Comparison of ENCODE assay signal across 20 mouse cellular contexts in genomic region chr3:37331999-37332449, GRCm38 (mm10). TPM values are rescaled to one million over a fixed set of nuclear protein-coding genes. Genes with fewer than 3 reads are reported as not detected.
DNase-seq lines count a peak whose midpoint lies in the region; ATAC-seq and TF ChIP-seq lines count a peak whose summit lies in the region.
"Had no signal": no experiment of that assay in that cellular context is flagged by ENCODE, and none has a peak within 500 bp of the region (broad histone marks: within the 10 kb centered on the region; RNA-seq: fewer than 3 reads in every experiment).

No protein-coding gene starts in this region.

- H3K27ac ChIP-seq in liver, embryonic 16.5 days (ENCODE audit: low read length), result peak overlapping the region; percentile 39
- no peak overlapping the region for H3K27ac ChIP-seq in layer of hippocampus, adult 2 months
- H3K27ac ChIP-seq in heart, embryonic 12.5 days (ENCODE audit: poor library complexity, severe bottlenecking), result no peak overlapping the region
- H3K27ac ChIP-seq in forebrain, embryonic 13.5 days, result no peak overlapping the region
- H3K27ac ChIP-seq: forebrain, embryonic 10.5 days; hindbrain, embryonic 13.5 days; midbrain, embryonic 12.5 days had no signal

- H3K4me2 ChIP-seq in liver, embryonic 16.5 days (ENCODE audit: low read depth, low read length), result no peak overlapping the region
- H3K4me2 ChIP-seq in heart, embryonic 12.5 days, result no peak overlapping the region
- H3K4me2 ChIP-seq in forebrain, embryonic 13.5 days, result no peak overlapping the region
- H3K4me2 ChIP-seq: hindbrain, embryonic 13.5 days; lung, embryonic 14.5 days; midbrain, embryonic 12.5 days had no signal

- H3K9ac ChIP-seq in liver, embryonic 16.5 days (ENCODE audit: low read depth, low read length), result no peak overlapping the region
- no peak overlapping the region for H3K9ac ChIP-seq in heart, embryonic 12.5 days
- no peak overlapping the region for H3K9ac ChIP-seq in forebrain, embryonic 13.5 days
- H3K9ac ChIP-seq: hindbrain, embryonic 13.5 days; lung, embryonic 14.5 days; midbrain, embryonic 12.5 days had no signal

- H3K4me1 ChIP-seq in liver, embryonic 16.5 days (ENCODE audit: control insufficient read depth, low read depth, low read length), result peaks cover 20% of the 10 kb centered on the region
- H3K4me1 ChIP-seq in heart, embryonic 12.5 days (replicated peaks), result no peaks in the 10 kb centered on the region
- no peaks in the 10 kb centered on the region for H3K4me1 ChIP-seq in forebrain, embryonic 13.5 days
- H3K4me1 ChIP-seq: forebrain, embryonic 10.5 days; hindbrain, embryonic 13.5 days; midbrain, embryonic 12.5 days had no signal

- no peak for TF ChIP-seq CTCF in layer of hippocampus, adult 2 months (conservative IDR thresholded peaks at IDR 0.05)

- H3K36me3 ChIP-seq in liver, embryonic 16.5 days (ENCODE audit: control insufficient read depth, insufficient read depth), result no peaks in the 10 kb centered on the region
- no peaks in the 10 kb centered on the region for H3K36me3 ChIP-seq in heart, embryonic 12.5 days
- no peaks in the 10 kb centered on the region for H3K36me3 ChIP-seq in forebrain, embryonic 13.5 days (ENCODE audit: poor library complexity, severe bottlenecking)
- H3K36me3 ChIP-seq: forebrain, embryonic 10.5 days; hindbrain, embryonic 13.5 days; midbrain, embryonic 12.5 days had no signal

- DNase-seq in lung, postnatal 36 days, result peak; percentile 11
- DNase-seq in lung, postnatal 25 days (ENCODE audit: low spot score), result no peak
- DNase-seq in layer of hippocampus, adult 2 months (ENCODE audit: low spot score in 2 of 2), result no peak
- DNase-seq in urinary bladder, adult 18-20 months (ENCODE audit: low spot score in 2 of 2), result no peak
- DNase-seq: cerebellum, adult 11-12 months; heart, adult 18-20 months; kidney, adult 11 months; kidney, postnatal 14 days; layer of hippocampus, adult 9-11 months; left cerebral cortex, postnatal 4 days; lung, embryonic 14.5 days; thymus, postnatal 14 days had no signal

- ATAC-seq in granulocyte monocyte progenitor cell, adult 5-6 weeks (replicated peaks; ENCODE audit: poor library complexity, severe bottlenecking), result peak; percentile 97
- ATAC-seq in liver, embryonic 16.5 days (ENCODE audit: low read depth), result peak; percentile 84
- ATAC-seq in heart, embryonic 12.5 days (ENCODE audit: insufficient number of reproducible peaks, low FRiP score), result no peak
- no peak for ATAC-seq in forebrain, embryonic 13.5 days
- ATAC-seq: activated CD4-positive, CD25-positive, alpha-beta regulatory T cell, adult 4 months had no signal

- no peaks in the 10 kb centered on the region for H3K27me3 ChIP-seq in liver, embryonic 16.5 days (ENCODE audit: control insufficient read depth, insufficient read depth, low read depth, low read length)
- H3K27me3 ChIP-seq in heart, embryonic 12.5 days (replicated peaks), result no peaks in the 10 kb centered on the region
- no peaks in the 10 kb centered on the region for H3K27me3 ChIP-seq in forebrain, embryonic 13.5 days
- H3K27me3 ChIP-seq: hindbrain, embryonic 13.5 days; midbrain, embryonic 12.5 days had no signal

- no peaks in the 10 kb centered on the region for H3K9me3 ChIP-seq in liver, embryonic 16.5 days (replicated peaks; ENCODE audit: control insufficient read depth, low read length)
- no peaks in the 10 kb centered on the region for H3K9me3 ChIP-seq in heart, embryonic 12.5 days (replicated peaks)
- H3K9me3 ChIP-seq in forebrain, embryonic 13.5 days (replicated peaks), result no peaks in the 10 kb centered on the region
- H3K9me3 ChIP-seq: forebrain, embryonic 10.5 days; hindbrain, embryonic 13.5 days; midbrain, embryonic 12.5 days had no signal

- H3K4me3 ChIP-seq in liver, embryonic 16.5 days (ENCODE audit: low read depth, low read length), result no peak overlapping the region
- no peak overlapping the region for H3K4me3 ChIP-seq in layer of hippocampus, adult 2 months
- no peak overlapping the region for H3K4me3 ChIP-seq in heart, embryonic 12.5 days
- H3K4me3 ChIP-seq in forebrain, embryonic 13.5 days, result no peak overlapping the region
- H3K4me3 ChIP-seq: forebrain, embryonic 10.5 days; hindbrain, embryonic 13.5 days; midbrain, embryonic 12.5 days had no signal

- 17% methylated on average over 6 of the region's 6 CpGs for WGBS in liver, embryonic 16.5 days (ENCODE audit: insufficient replicate concordance)
- WGBS in heart, embryonic 12.5 days, result 45% methylated on average over 6 of the region's 6 CpGs
- WGBS in forebrain, embryonic 13.5 days, result 70% methylated on average over 6 of the region's 6 CpGs

RNA-seq across cellular contexts. Expression of gene Fgf2, which starts 16.1 kb away (rescaled TPM):
- 0.11 TPM in 1 of 2 replicates, not detected in the other for total RNA-seq in granulocyte monocyte progenitor cell, adult 5-6 weeks (2014; fragmentation: Nextera tagmentation)
- not detected in 2 replicates for total RNA-seq in granulocyte monocyte progenitor cell, adult 5-6 weeks (2017)
- polyA plus RNA-seq in liver, embryonic 16.5 days (2015; fragmentation: Nextera tagmentation; extraction: Ambion mirVana), result 0.15 and 0.73 TPM in 2 replicates
- total RNA-seq in layer of hippocampus, adult 2 months (2021), result 10 to 100 TPM in 1 of 2 experiments, 1 to 10 TPM in 1; 7.7 to 10.0 TPM
- 2.3 and 3.1 TPM in 2 replicates for polyA plus RNA-seq in heart, embryonic 12.5 days (2016; fragmentation: Nextera tagmentation; extraction: Ambion mirVana)
- polyA plus RNA-seq in forebrain, embryonic 13.5 days (2015; fragmentation: Nextera tagmentation; extraction: Ambion mirVana), result 0.42 and 0.44 TPM in 2 replicates

RNA-seq across cellular contexts. Expression of gene Cetn4, which starts 19.5 kb away (rescaled TPM):
- total RNA-seq in granulocyte monocyte progenitor cell, adult 5-6 weeks (2014; fragmentation: Nextera tagmentation), result 0.26 and 1.0 TPM in 2 replicates
- total RNA-seq in granulocyte monocyte progenitor cell, adult 5-6 weeks (2017), result 0.26 and 1.6 TPM in 2 replicates
- polyA plus RNA-seq in liver, embryonic 16.5 days (2015; fragmentation: Nextera tagmentation; extraction: Ambion mirVana), result 0.95 and 1.1 TPM in 2 replicates
- 10 to 100 TPM; 10.9 to 11.1 TPM for total RNA-seq in layer of hippocampus, adult 2 months (2021)
- 0.95 and 2.1 TPM in 2 replicates for polyA plus RNA-seq in heart, embryonic 12.5 days (2016; fragmentation: Nextera tagmentation; extraction: Ambion mirVana)
- 2.9 and 3.4 TPM in 2 replicates for polyA plus RNA-seq in forebrain, embryonic 13.5 days (2015; fragmentation: Nextera tagmentation; extraction: Ambion mirVana)

RNA-seq across cellular contexts. Expression of gene Bbs12, which starts 19.7 kb away (rescaled TPM):
- total RNA-seq in granulocyte monocyte progenitor cell, adult 5-6 weeks (2014; fragmentation: Nextera tagmentation), result 3.2 and 10.4 TPM in 2 replicates
- total RNA-seq in granulocyte monocyte progenitor cell, adult 5-6 weeks (2017), result 4.4 and 5.4 TPM in 2 replicates
- 2.0 and 2.2 TPM in 2 replicates for polyA plus RNA-seq in liver, embryonic 16.5 days (2015; fragmentation: Nextera tagmentation; extraction: Ambion mirVana)
- total RNA-seq in layer of hippocampus, adult 2 months (2021), result 1 to 10 TPM; 6.6 to 6.8 TPM
- polyA plus RNA-seq in heart, embryonic 12.5 days (2016; fragmentation: Nextera tagmentation; extraction: Ambion mirVana), result 3.9 and 5.4 TPM in 2 replicates
- polyA plus RNA-seq in forebrain, embryonic 13.5 days (2015; fragmentation: Nextera tagmentation; extraction: Ambion mirVana), result 6.1 and 7.7 TPM in 2 replicates

Comparison
In these comparisons a context has a peak if more than half of its experiments do, and no peak if none do; other contexts are left out.
1. ATAC-seq: peak in granulocyte monocyte progenitor cell, adult 5-6 weeks (single experiment) and liver, embryonic 16.5 days (single experiment); none in heart, embryonic 12.5 days (single experiment) and forebrain, embryonic 13.5 days (single experiment).